Mouse (Mus musculus) lung, postnatal 25 days (tissue): ENCODE data around the gene Nos1ap.

Experiments
- DNase-seq: peaks from one replicate; pipeline ENCODE4 v3.0.0; 2022; ENCODE audit warnings: low spot score

The Nos1ap gene

GRCm38 (mm10) chr1:170360183-170360915 lies 229.3 kb downstream of the Nos1ap start:
- no peak for DNase-seq

GRCm38 (mm10) chr1:170353335-170353734 lies 236.3 kb downstream of the Nos1ap start:
- no peak for DNase-seq

- DNase-seq: no peak
Measured at GRCm38 (mm10) chr1:170351080-170351479, 238.6 kb downstream of the Nos1ap start.

GRCm38 (mm10) chr1:170346266-170346665 lies 243.4 kb downstream of the Nos1ap start:
- DNase-seq: peak; percentile 46

- no peak for DNase-seq
Measured at GRCm38 (mm10) chr1:170343906-170344305, 245.8 kb downstream of the Nos1ap start.

- no peak for DNase-seq
Measured at GRCm38 (mm10) chr1:170343081-170343480, 246.6 kb downstream of the Nos1ap start.

- DNase-seq: no peak
Measured at GRCm38 (mm10) chr1:170339943-170340342, 249.7 kb downstream of the Nos1ap start.

GRCm38 (mm10) chr1:170332775-170333174 lies 256.9 kb downstream of the Nos1ap start:
- DNase-seq: no peak

- DNase-seq: no peak
Measured at GRCm38 (mm10) chr1:170331926-170332325, 257.7 kb downstream of the Nos1ap start.

GRCm38 (mm10) chr1:170325277-170325676 lies 264.4 kb downstream of the Nos1ap start:
- DNase-seq: no peak

- DNase-seq: peak; percentile 18
Measured at GRCm38 (mm10) chr1:170324312-170324711, 265.3 kb downstream of the Nos1ap start.

GRCm38 (mm10) chr1:170323001-170323400 lies 266.7 kb downstream of the Nos1ap start:
- peak; percentile 75 for DNase-seq

GRCm38 (mm10) chr1:170322046-170322445 lies 267.6 kb downstream of the Nos1ap start:
- no peak for DNase-seq

GRCm38 (mm10) chr1:170311431-170311830 lies 278.2 kb downstream of the Nos1ap start:
- no peak for DNase-seq

- DNase-seq: no peak
Measured at GRCm38 (mm10) chr1:170308503-170308902, 281.2 kb downstream of the Nos1ap start, which contains the start of gene Spata46. TSS of gene Spata46 (plus strand) at chr1:170308803.

GRCm38 (mm10) chr1:170306232-170306631 lies 283.4 kb downstream of the Nos1ap start, which contains the start of gene Gm7694:
TSS of gene Gm7694 (minus strand) at chr1:170306332.
- no peak for DNase-seq

- no peak for DNase-seq
Measured at GRCm38 (mm10) chr1:170305002-170305401, 284.7 kb downstream of the Nos1ap start.

GRCm38 (mm10) chr1:170303103-170303502 lies 286.6 kb downstream of the Nos1ap start:
- no peak for DNase-seq

- no peak for DNase-seq
Measured at GRCm38 (mm10) chr1:170302456-170302855, 287.2 kb downstream of the Nos1ap start.

GRCm38 (mm10) chr1:170301686-170302085 lies 288.0 kb downstream of the Nos1ap start:
- no peak for DNase-seq

- DNase-seq: no peak
Measured at GRCm38 (mm10) chr1:170299496-170299895, 290.2 kb downstream of the Nos1ap start.

- DNase-seq: no peak
Measured at GRCm38 (mm10) chr1:170294786-170295570, 294.7 kb downstream of the Nos1ap start.

GRCm38 (mm10) chr1:170293257-170293656 lies 296.4 kb downstream of the Nos1ap start:
- no peak for DNase-seq
